In the genomic region with DNA sequence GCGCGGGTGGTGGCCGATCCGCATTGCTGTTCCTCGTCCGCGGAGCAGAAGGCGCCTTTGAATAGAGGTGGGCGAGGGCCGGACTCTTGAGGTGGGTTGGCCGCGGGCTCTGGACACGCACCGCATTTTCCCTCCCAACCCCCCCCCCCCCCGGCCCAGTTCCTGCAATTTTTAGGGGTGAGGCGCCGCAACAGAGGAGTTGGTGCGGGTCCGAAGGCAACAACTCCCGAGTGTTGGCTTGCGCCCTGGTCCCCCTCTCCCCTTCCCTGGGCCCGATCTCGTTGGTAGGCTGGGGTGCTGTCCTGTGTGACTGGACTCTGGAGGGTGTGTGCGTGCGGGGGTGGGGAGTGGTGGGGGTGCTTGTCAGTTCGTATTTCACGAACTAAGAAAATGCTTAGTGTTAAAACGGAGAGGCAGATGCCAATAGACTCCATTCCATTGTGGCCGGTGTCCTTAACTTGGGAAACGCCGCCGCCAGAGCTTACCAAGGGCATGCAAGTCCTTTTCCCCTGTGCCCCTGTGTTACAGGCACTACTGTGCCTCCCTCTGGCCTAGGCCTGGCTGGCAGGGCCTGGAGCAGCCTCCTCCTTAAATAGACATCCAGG, we compare ENCODE assay signal across 8 mouse cellular contexts. TPM values are rescaled to one million over a fixed set of nuclear protein-coding genes. Genes with fewer than 3 reads are reported as not detected.
DNase-seq lines count a peak whose midpoint lies in the region; ATAC-seq and TF ChIP-seq lines count a peak whose summit lies in the region.

No protein-coding gene starts in this region.

- no peak for TF ChIP-seq POLR2A in cerebellum, adult 2 months (IDR thresholded peaks at IDR 0.05; ENCODE audit: borderline replicate concordance, insufficient read depth, low read length)

- H3K9ac ChIP-seq in hindbrain, embryonic 12.5 days, result peak overlapping the region; percentile 99
- peak overlapping the region; percentile 99 for H3K9ac ChIP-seq in midbrain, embryonic 12.5 days (replicated peaks)
- peak overlapping the region; percentile 89 for H3K9ac ChIP-seq in stomach, embryonic 14.5 days (replicated peaks; ENCODE audit: low read depth, low read length)

- peaks cover 6% of the 10 kb centered on the region for H3K4me1 ChIP-seq in cerebellum, adult 2 months (ENCODE audit: control insufficient read depth, insufficient read depth, low read length)
- H3K4me1 ChIP-seq in hindbrain, embryonic 12.5 days, result peaks cover 34% of the 10 kb centered on the region
- H3K4me1 ChIP-seq in limb, embryonic 10.5 days, result peaks cover 46% of the 10 kb centered on the region
- H3K4me1 ChIP-seq in midbrain, embryonic 12.5 days, result peaks cover 38% of the 10 kb centered on the region
- peaks cover 28% of the 10 kb centered on the region for H3K4me1 ChIP-seq in stomach, embryonic 14.5 days (ENCODE audit: control insufficient read depth, insufficient read depth, low read length)

- H3K4me3 ChIP-seq in cerebellum, adult 2 months (replicated peaks; ENCODE audit: insufficient read depth, low read depth, low read length), result peak overlapping the region; percentile 60
- peak overlapping the region; percentile 99 for H3K4me3 ChIP-seq in hindbrain, embryonic 12.5 days
- peak overlapping the region; percentile 99 for H3K4me3 ChIP-seq in limb, embryonic 10.5 days
- H3K4me3 ChIP-seq in midbrain, embryonic 12.5 days, result peak overlapping the region; percentile 99
- peak overlapping the region; percentile 99 for H3K4me3 ChIP-seq in stomach, embryonic 14.5 days (ENCODE audit: low read depth, low read length)

- H3K27me3 ChIP-seq in cerebellum, adult 2 months (ENCODE audit: control insufficient read depth, insufficient read depth, low read length), result no peaks in the 10 kb centered on the region
- no peaks in the 10 kb centered on the region for H3K27me3 ChIP-seq in hindbrain, embryonic 12.5 days
- no peaks in the 10 kb centered on the region for H3K27me3 ChIP-seq in limb, embryonic 10.5 days (ENCODE audit: low read depth, poor library complexity, severe bottlenecking)
- H3K27me3 ChIP-seq in midbrain, embryonic 12.5 days, result no peaks in the 10 kb centered on the region
- H3K27me3 ChIP-seq in stomach, embryonic 14.5 days (ENCODE audit: control insufficient read depth, insufficient read depth, low read length), result no peaks in the 10 kb centered on the region

- H3K36me3 ChIP-seq in hindbrain, embryonic 12.5 days, result peaks cover 7% of the 10 kb centered on the region; the same call in 1 of the 2 replicates
- peaks cover 29% of the 10 kb centered on the region for H3K36me3 ChIP-seq in limb, embryonic 10.5 days
- 0 out of 2 replicates have a peak, but pooled peaks cover 3% of the 10 kb centered on the region for H3K36me3 ChIP-seq in midbrain, embryonic 12.5 days
- no peaks in the 10 kb centered on the region for H3K36me3 ChIP-seq in stomach, embryonic 14.5 days (ENCODE audit: control insufficient read depth, insufficient read depth, low read length)

- no peaks in the 10 kb centered on the region for H3K9me3 ChIP-seq in hindbrain, embryonic 12.5 days (replicated peaks)
- H3K9me3 ChIP-seq in limb, embryonic 10.5 days (replicated peaks), result no peaks in the 10 kb centered on the region
- H3K9me3 ChIP-seq in midbrain, embryonic 12.5 days, result no peaks in the 10 kb centered on the region
- no peaks in the 10 kb centered on the region for H3K9me3 ChIP-seq in stomach, embryonic 14.5 days (ENCODE audit: control insufficient read depth, low read depth, low read length)

- H3K27ac ChIP-seq in cerebellum, adult 2 months (ENCODE audit: insufficient read depth, low read length), result peak overlapping the region; percentile 10; the same call in 1 of the 2 replicates
- peak overlapping the region; percentile 98 for H3K27ac ChIP-seq in hindbrain, embryonic 12.5 days
- H3K27ac ChIP-seq in limb, embryonic 10.5 days, result peak overlapping the region; percentile 97
- peak overlapping the region; percentile 98 for H3K27ac ChIP-seq in midbrain, embryonic 12.5 days (replicated peaks)
- H3K27ac ChIP-seq in stomach, embryonic 14.5 days (ENCODE audit: low read length), result peak overlapping the region; percentile 93

- peak overlapping the region; percentile 90 for H3K4me2 ChIP-seq in hindbrain, embryonic 12.5 days (replicated peaks)
- peak overlapping the region; percentile 81 for H3K4me2 ChIP-seq in midbrain, embryonic 12.5 days (replicated peaks)
- H3K4me2 ChIP-seq in stomach, embryonic 14.5 days (replicated peaks; ENCODE audit: low read depth, low read length), result peak overlapping the region; percentile 80

- 0 out of 2 replicates have a peak, but pooled peaks have one; percentile 11 for TF ChIP-seq CTCF in cerebellum, adult 2 months (IDR thresholded peaks at IDR 0.05; ENCODE audit: borderline replicate concordance, insufficient read depth, low read depth, low read length)

- peak; percentile 33 for DNase-seq in cerebellum, adult 11 months
- peak; percentile 46 to 55 for DNase-seq in cerebellum, adult 2 months
- DNase-seq in forelimb bud, embryonic 11.5 days (ENCODE audit: low read depth, low spot score), result peak; percentile 29
- peak; percentile 63 for DNase-seq in limb, embryonic 10.5 days (ENCODE audit: low spot score)

- under 1% methylated on average over 32 of the region's 32 CpGs for WGBS in cerebellum, adult 2 months
- WGBS in hindbrain, embryonic 12.5 days, result under 1% methylated on average over 32 of the region's 32 CpGs
- 0% methylated on average over 29 of the region's 32 CpGs for WGBS in limb, embryonic 10.5 days
- WGBS in midbrain, embryonic 12.5 days, result under 1% methylated on average over 19 of the region's 32 CpGs
- under 1% methylated on average over 27 of the region's 32 CpGs for WGBS in stomach, embryonic 14.5 days

- ATAC-seq in cerebellum, adult (ENCODE audit: insufficient number of reproducible peaks, low FRiP score, low TSS enrichment), result no peak
- ATAC-seq in hindbrain, embryonic 12.5 days (ENCODE audit: low FRiP score), result peak; percentile 68
- peak; percentile 28; the same call in 1 of the 2 replicates for ATAC-seq in midbrain, embryonic 12.5 days (ENCODE audit: low FRiP score, low read depth)
- ATAC-seq in stomach, embryonic 14.5 days (ENCODE audit: insufficient number of reproducible peaks, insufficient read depth, low FRiP score, low read depth), result peak; percentile 42; the same call in 1 of the 2 replicates

RNA-seq across cellular contexts. Expression of a gene that starts 1.9 kb away (rescaled TPM):
- 149 and 165 TPM in 2 replicates for polyA plus RNA-seq in cerebellum, adult 2 months (2012; rRNA removed)
- 95.3 and 102 TPM in 2 replicates for polyA plus RNA-seq in hindbrain, embryonic 12.5 days (2016; fragmentation: Nextera tagmentation; extraction: Ambion mirVana)
- 40.2 and 52.6 TPM in 2 replicates for polyA plus RNA-seq in limb, embryonic 10.5 days (2016; fragmentation: Nextera tagmentation; extraction: Ambion mirVana)
- polyA plus RNA-seq in midbrain, embryonic 12.5 days (2016; fragmentation: Nextera tagmentation; extraction: Ambion mirVana), result 68.1 and 77.6 TPM in 2 replicates
- polyA plus RNA-seq in stomach, embryonic 14.5 days (2014; fragmentation: Nextera tagmentation; extraction: Ambion mirVana), result 71.9 and 78.4 TPM in 2 replicates

RNA-seq across cellular contexts. Expression of a gene that starts 52.7 kb away (rescaled TPM):
- polyA plus RNA-seq in cerebellum, adult 2 months (2012; rRNA removed), result 51.2 and 54.4 TPM in 2 replicates
- polyA plus RNA-seq in hindbrain, embryonic 12.5 days (2016; fragmentation: Nextera tagmentation; extraction: Ambion mirVana), result 51.5 and 52.8 TPM in 2 replicates
- 38.8 and 45.7 TPM in 2 replicates for polyA plus RNA-seq in limb, embryonic 10.5 days (2016; fragmentation: Nextera tagmentation; extraction: Ambion mirVana)
- polyA plus RNA-seq in midbrain, embryonic 12.5 days (2016; fragmentation: Nextera tagmentation; extraction: Ambion mirVana), result 49.0 and 51.5 TPM in 2 replicates
- 30.8 and 31.7 TPM in 2 replicates for polyA plus RNA-seq in stomach, embryonic 14.5 days (2014; fragmentation: Nextera tagmentation; extraction: Ambion mirVana)

RNA-seq across cellular contexts. Expression of a gene that starts 52.7 kb away (rescaled TPM):
- polyA plus RNA-seq in cerebellum, adult 2 months (2012; rRNA removed), result 3.6 and 4.0 TPM in 2 replicates
- polyA plus RNA-seq in hindbrain, embryonic 12.5 days (2016; fragmentation: Nextera tagmentation; extraction: Ambion mirVana), result 1.9 TPM in 2 replicates
- 1.4 and 2.0 TPM in 2 replicates for polyA plus RNA-seq in limb, embryonic 10.5 days (2016; fragmentation: Nextera tagmentation; extraction: Ambion mirVana)
- polyA plus RNA-seq in midbrain, embryonic 12.5 days (2016; fragmentation: Nextera tagmentation; extraction: Ambion mirVana), result 1.9 and 2.3 TPM in 2 replicates
- polyA plus RNA-seq in stomach, embryonic 14.5 days (2014; fragmentation: Nextera tagmentation; extraction: Ambion mirVana), result 2.3 and 2.4 TPM in 2 replicates

Comparison
In these comparisons a context has a peak if more than half of its experiments do, and no peak if none do; other contexts are left out.
1. H3K27ac ChIP-seq: peak in every context shown above with its lines; median percentile 98 in hindbrain, embryonic 12.5 days; 98 in midbrain, embryonic 12.5 days; 97 in limb, embryonic 10.5 days; 93 in stomach, embryonic 14.5 days; 10 in cerebellum, adult 2 months.